Mouse (Mus musculus): ENCODE measurements around the gene Ccdc171. TPM values are rescaled to one million over a fixed set of nuclear protein-coding genes. Genes with fewer than 3 reads are reported as not detected.
A peak's percentile ranks its signal among the peaks of the same experiment; 100 is the strongest.

The Ccdc171 gene
- total RNA-seq (2014; rRNA removed; ENCODE audit: low replicate concordance) (0.46 and 2.0 TPM in 2 replicates), polyA plus RNA-seq (2015; fragmentation: Nextera tagmentation; extraction: Ambion mirVana) (1.2 and 2.0 TPM in 2 replicates)

GRCm38 (mm10) chr4:83524843-83525689, at the start of gene Ccdc171:
Gene Ccdc171 (plus strand): TSS chr4:83525545.
- Histone ChIP-seq H3K27ac (ENCODE audit: low read depth) (peak within 1 kb of the TSS; percentile 88), H3K4me2 (ENCODE audit: low read depth, low read length) (peak within 1 kb of the TSS; percentile 69), H3K9ac (replicated peaks; ENCODE audit: low read depth, low read length) (peak within 1 kb of the TSS; percentile 73), H3K4me1 (ENCODE audit: control insufficient read depth, insufficient read depth) (0 out of 2 replicates have a peak, but pooled peaks cover 3% of the 10 kb centered on the region), H3K36me3 (replicated peaks; ENCODE audit: control insufficient read depth, insufficient read depth, low read length) (no peaks in the 10 kb centered on the region), H3K4me3 (ENCODE audit: low read depth, low read length) (peak within 1 kb of the TSS; percentile 80), H3K9me3 (replicated peaks; ENCODE audit: control insufficient read depth, low read length) (no peaks in the 10 kb centered on the region), H3K27me3 (ENCODE audit: control insufficient read depth, insufficient read depth, low read length) (no peaks in the 10 kb centered on the region)
- 0% methylated on average over 73 of the region's 73 CpGs for WGBS
- ATAC-seq (ENCODE audit: insufficient read depth, low read depth) (peak; percentile 96), DNase-seq (ENCODE audit: low spot score) (peak; percentile 92)
- TF ChIP-seq CTCF (IDR thresholded peaks at IDR 0.05; ENCODE audit: low read depth) = no peak
- TF ChIP-seq EP300 (IDR thresholded peaks at IDR 0.05; ENCODE audit: low read depth) = no peak

GRCm38 (mm10) chr4:83485250-83485649, 40.1 kb upstream of the Ccdc171 start:
- WGBS = 29% methylated on average over 12 of the region's 12 CpGs
- ATAC-seq (ENCODE audit: insufficient read depth, low read depth) (no peak), DNase-seq (ENCODE audit: low spot score) (no peak)
- H3K36me3 ChIP-seq (replicated peaks; ENCODE audit: control insufficient read depth, insufficient read depth, low read length) = peaks cover 19% of the 10 kb centered on the region; the same call in 1 of the 2 replicates
- peak overlapping the region; percentile 88 for H3K9ac ChIP-seq (replicated peaks; ENCODE audit: low read depth, low read length)
- H3K27ac ChIP-seq (ENCODE audit: low read depth) = peak overlapping the region; percentile 95; the same call in 1 of the 2 replicates
- H3K9me3 ChIP-seq (replicated peaks; ENCODE audit: control insufficient read depth, low read length) = no peaks in the 10 kb centered on the region
- H3K27me3 ChIP-seq (ENCODE audit: control insufficient read depth, insufficient read depth, low read length) = no peaks in the 10 kb centered on the region
- H3K4me1 ChIP-seq (ENCODE audit: control insufficient read depth, insufficient read depth) = 0 out of 2 replicates have a peak, but pooled peaks cover 4% of the 10 kb centered on the region
- TF ChIP-seq CTCF (IDR thresholded peaks at IDR 0.05; ENCODE audit: low read depth) = no peak
- no peak for TF ChIP-seq EP300 (IDR thresholded peaks at IDR 0.05; ENCODE audit: low read depth)
- peak overlapping the region; percentile 98 for H3K4me3 ChIP-seq (ENCODE audit: low read depth, low read length)
- peak overlapping the region; percentile 92 for H3K4me2 ChIP-seq (ENCODE audit: low read depth, low read length)

GRCm38 (mm10) chr4:83485735-83486116, 39.6 kb upstream of the Ccdc171 start:
- peak; percentile 86 for ATAC-seq (ENCODE audit: insufficient read depth, low read depth)
- no peaks in the 10 kb centered on the region for H3K9me3 ChIP-seq (replicated peaks; ENCODE audit: control insufficient read depth, low read length)
- WGBS = 1% methylated on average over 27 of the region's 40 CpGs
- H3K4me1 ChIP-seq (ENCODE audit: control insufficient read depth, insufficient read depth) = 0 out of 2 replicates have a peak, but pooled peaks cover 4% of the 10 kb centered on the region
- peak overlapping the region; percentile 98 for H3K4me3 ChIP-seq (ENCODE audit: low read depth, low read length)
- H3K27me3 ChIP-seq (ENCODE audit: control insufficient read depth, insufficient read depth, low read length) = no peaks in the 10 kb centered on the region
- H3K4me2 ChIP-seq (ENCODE audit: low read depth, low read length) = peak overlapping the region; percentile 92
- peak; percentile 86 for DNase-seq (ENCODE audit: low spot score)
- H3K9ac ChIP-seq (replicated peaks; ENCODE audit: low read depth, low read length) = peak overlapping the region; percentile 88
- peak overlapping the region; percentile 95 for H3K27ac ChIP-seq (ENCODE audit: low read depth)
- H3K36me3 ChIP-seq (replicated peaks; ENCODE audit: control insufficient read depth, insufficient read depth, low read length) = peaks cover 17% of the 10 kb centered on the region; the same call in 1 of the 2 replicates
- TF ChIP-seq CTCF (IDR thresholded peaks at IDR 0.05; ENCODE audit: low read depth) (peak; percentile 66), EP300 (IDR thresholded peaks at IDR 0.05; ENCODE audit: low read depth) (no peak)

GRCm38 (mm10) chr4:83486117-83486901, 39.0 kb upstream of the Ccdc171 start, which contains the start of gene Psip1:
Gene Psip1 (minus strand): TSS chr4:83486459.
- Histone ChIP-seq H3K4me1 (ENCODE audit: control insufficient read depth, insufficient read depth) (0 out of 2 replicates have a peak, but pooled peaks cover 4% of the 10 kb centered on the region), H3K27ac (ENCODE audit: low read depth) (peak within 1 kb of the TSS; percentile 95), H3K9ac (replicated peaks; ENCODE audit: low read depth, low read length) (peak within 1 kb of the TSS; percentile 88), H3K4me3 (ENCODE audit: low read depth, low read length) (peak within 1 kb of the TSS; percentile 98), H3K36me3 (replicated peaks; ENCODE audit: control insufficient read depth, insufficient read depth, low read length) (peaks cover 13% of the 10 kb centered on the region; the same call in 1 of the 2 replicates), H3K4me2 (ENCODE audit: low read depth, low read length) (peak within 1 kb of the TSS; percentile 92), H3K9me3 (replicated peaks; ENCODE audit: control insufficient read depth, low read length) (no peaks in the 10 kb centered on the region), H3K27me3 (ENCODE audit: control insufficient read depth, insufficient read depth, low read length) (no peaks in the 10 kb centered on the region)
- ATAC-seq (ENCODE audit: insufficient read depth, low read depth) (peak; percentile 88), DNase-seq (ENCODE audit: low spot score) (peak; percentile 70)
- peak; percentile 38; the same call in 1 of the 2 replicates for TF ChIP-seq CTCF (IDR thresholded peaks at IDR 0.05; ENCODE audit: low read depth)
- peak; percentile 81; the same call in 1 of the 2 replicates for TF ChIP-seq EP300 (IDR thresholded peaks at IDR 0.05; ENCODE audit: low read depth)
- under 1% methylated on average over 80 of the region's 86 CpGs for WGBS

- 35% methylated on average over 5 of the region's 5 CpGs for WGBS
- Histone ChIP-seq H3K4me3 (ENCODE audit: low read depth, low read length) (no peak overlapping the region), H3K4me1 (ENCODE audit: control insufficient read depth, insufficient read depth) (0 out of 2 replicates have a peak, but pooled peaks cover 4% of the 10 kb centered on the region), H3K9me3 (replicated peaks; ENCODE audit: control insufficient read depth, low read length) (no peaks in the 10 kb centered on the region), H3K9ac (replicated peaks; ENCODE audit: low read depth, low read length) (no peak overlapping the region), H3K27me3 (ENCODE audit: control insufficient read depth, insufficient read depth, low read length) (no peaks in the 10 kb centered on the region), H3K36me3 (replicated peaks; ENCODE audit: control insufficient read depth, insufficient read depth, low read length) (no peaks in the 10 kb centered on the region), H3K4me2 (ENCODE audit: low read depth, low read length) (no peak overlapping the region), H3K27ac (ENCODE audit: low read depth) (no peak overlapping the region)
- no peak for ATAC-seq (ENCODE audit: insufficient read depth, low read depth)
- no peak for TF ChIP-seq EP300 (IDR thresholded peaks at IDR 0.05; ENCODE audit: low read depth)
- DNase-seq (ENCODE audit: low spot score) = no peak
Measured at GRCm38 (mm10) chr4:83489121-83489520, 36.2 kb upstream of the Ccdc171 start.
